In genomic region chr3:51708375-51708745, GRCm38 (mm10) we compare ENCODE assay signal across 9 mouse cellular contexts. TPM values are rescaled to one million over a fixed set of nuclear protein-coding genes. Genes with fewer than 3 reads are reported as not detected.
A peak's percentile ranks its signal among the peaks of the same experiment; 100 is the strongest.
DNase-seq lines count a peak whose midpoint lies in the region; ATAC-seq and TF ChIP-seq lines count a peak whose summit lies in the region.
"Had no signal": no experiment of that assay in that cellular context is flagged by ENCODE, and none has a peak within 500 bp of the region (broad histone marks: within the 10 kb centered on the region; RNA-seq: fewer than 3 reads in every experiment).

No protein-coding gene starts in this region.

- TF ChIP-seq CTCF in hindbrain, postnatal 0 days (IDR thresholded peaks at IDR 0.05; ENCODE audit: low read depth): no peak

- peaks cover 38% of the 10 kb centered on the region for H3K4me1 ChIP-seq in heart, embryonic 15.5 days (replicated peaks)
- H3K4me1 ChIP-seq in midbrain, embryonic 12.5 days: peaks cover 15% of the 10 kb centered on the region
- H3K4me1 ChIP-seq in midbrain, embryonic 11.5 days (ENCODE audit: control insufficient read depth, insufficient read depth, low read length): peaks cover 8% of the 10 kb centered on the region
- H3K4me1 ChIP-seq in hindbrain, postnatal 0 days (ENCODE audit: insufficient read depth, low read length): no peaks in the 10 kb centered on the region; the same call in 1 of the 2 replicates
- peaks cover 9% of the 10 kb centered on the region; the same call in 1 of the 2 replicates for H3K4me1 ChIP-seq in stomach, embryonic 15.5 days

- H3K4me2 ChIP-seq in heart, embryonic 15.5 days: peak overlapping the region; percentile 77
- no peak overlapping the region for H3K4me2 ChIP-seq in midbrain, embryonic 12.5 days (replicated peaks)
- H3K4me2 ChIP-seq in midbrain, embryonic 11.5 days: no peak overlapping the region
- peak overlapping the region; percentile 39; the same call in 1 of the 2 replicates for H3K4me2 ChIP-seq in hindbrain, postnatal 0 days (ENCODE audit: low read depth, low read length)
- no peak overlapping the region; the same call in 1 of the 2 replicates for H3K4me2 ChIP-seq in stomach, embryonic 15.5 days

- no peaks in the 10 kb centered on the region for H3K9me3 ChIP-seq in heart, embryonic 15.5 days (replicated peaks)
- no peaks in the 10 kb centered on the region for H3K9me3 ChIP-seq in midbrain, embryonic 12.5 days
- H3K9me3 ChIP-seq in midbrain, embryonic 11.5 days (ENCODE audit: control insufficient read depth, low read length): no peaks in the 10 kb centered on the region
- no peaks in the 10 kb centered on the region for H3K9me3 ChIP-seq in hindbrain, postnatal 0 days (ENCODE audit: low read length)
- no peaks in the 10 kb centered on the region for H3K9me3 ChIP-seq in stomach, embryonic 15.5 days

- ATAC-seq in heart, embryonic 15.5 days (replicated peaks; ENCODE audit: insufficient number of reproducible peaks, insufficient read depth, low FRiP score, low read depth): no peak
- no peak for ATAC-seq in midbrain, embryonic 12.5 days (ENCODE audit: low FRiP score, low read depth)
- ATAC-seq in midbrain, embryonic 11.5 days (ENCODE audit: low FRiP score): no peak
- ATAC-seq in hindbrain, postnatal 0 days: no peak; the same call in 1 of the 2 replicates
- ATAC-seq in stomach, embryonic 15.5 days (ENCODE audit: insufficient read depth, low FRiP score, low read depth): no peak

- peak overlapping the region; percentile 99 for H3K27ac ChIP-seq in heart, embryonic 15.5 days
- H3K27ac ChIP-seq in midbrain, embryonic 12.5 days (replicated peaks): peak overlapping the region; percentile 56; the same call in 1 of the 2 replicates
- H3K27ac ChIP-seq in midbrain, embryonic 11.5 days (ENCODE audit: low read depth, low read length): no peak overlapping the region
- H3K27ac ChIP-seq in hindbrain, postnatal 0 days: 0 out of 2 replicates have a peak overlapping the region, but pooled peaks have one; percentile 69
- H3K27ac ChIP-seq in stomach, embryonic 15.5 days: peak overlapping the region; percentile 92

- H3K4me3 ChIP-seq in heart, embryonic 15.5 days: 0 out of 2 replicates have a peak overlapping the region, but pooled peaks have one; percentile 46
- no peak overlapping the region for H3K4me3 ChIP-seq in midbrain, embryonic 12.5 days
- H3K4me3 ChIP-seq in midbrain, embryonic 11.5 days (ENCODE audit: low read depth, low read length): no peak overlapping the region
- H3K4me3 ChIP-seq in hindbrain, postnatal 0 days (ENCODE audit: low read length): no peak overlapping the region
- no peak overlapping the region for H3K4me3 ChIP-seq in stomach, embryonic 15.5 days (replicated peaks)

- no peak overlapping the region for H3K9ac ChIP-seq in heart, embryonic 15.5 days
- H3K9ac ChIP-seq in midbrain, embryonic 12.5 days (replicated peaks): no peak overlapping the region
- H3K9ac ChIP-seq in midbrain, embryonic 11.5 days (ENCODE audit: low read length): no peak overlapping the region
- H3K9ac ChIP-seq in hindbrain, postnatal 0 days (replicated peaks; ENCODE audit: low read length): no peak overlapping the region
- H3K9ac ChIP-seq in stomach, embryonic 15.5 days: no peak overlapping the region

- WGBS in heart, embryonic 15.5 days: 32% methylated on average over 1 of the region's 1 CpGs
- WGBS in midbrain, embryonic 12.5 days: 75% methylated on average over 1 of the region's 1 CpGs
- 72% methylated on average over 1 of the region's 1 CpGs for WGBS in midbrain, embryonic 11.5 days
- 32% methylated on average over 1 of the region's 1 CpGs for WGBS in hindbrain, postnatal 0 days
- 36% methylated on average over 1 of the region's 1 CpGs for WGBS in stomach, embryonic 15.5 days

- no peaks in the 10 kb centered on the region for H3K27me3 ChIP-seq in heart, embryonic 15.5 days
- H3K27me3 ChIP-seq in midbrain, embryonic 12.5 days: no peaks in the 10 kb centered on the region
- H3K27me3 ChIP-seq in midbrain, embryonic 11.5 days (ENCODE audit: control insufficient read depth, insufficient read depth, low read length): no peaks in the 10 kb centered on the region
- no peaks in the 10 kb centered on the region for H3K27me3 ChIP-seq in hindbrain, postnatal 0 days (ENCODE audit: insufficient read depth, low read length)
- no peaks in the 10 kb centered on the region for H3K27me3 ChIP-seq in stomach, embryonic 15.5 days (replicated peaks)

- no peaks in the 10 kb centered on the region for H3K36me3 ChIP-seq in heart, embryonic 15.5 days
- H3K36me3 ChIP-seq in midbrain, embryonic 12.5 days: no peaks in the 10 kb centered on the region
- no peaks in the 10 kb centered on the region for H3K36me3 ChIP-seq in midbrain, embryonic 11.5 days (ENCODE audit: control insufficient read depth, insufficient read depth, low read length)
- no peaks in the 10 kb centered on the region for H3K36me3 ChIP-seq in hindbrain, postnatal 0 days (ENCODE audit: insufficient read depth, low read length)
- no peaks in the 10 kb centered on the region for H3K36me3 ChIP-seq in stomach, embryonic 15.5 days

- no peak for DNase-seq in heart, adult 9 months (ENCODE audit: low spot score in 2 of 2)
- no peak for DNase-seq in midbrain, embryonic 11.5 days (ENCODE audit: low spot score, missing footprints)
- no peak for DNase-seq in hindbrain, postnatal 0 days (ENCODE audit: low spot score)
- DNase-seq in adrenal gland, postnatal 36 days: no peak
- DNase-seq in urinary bladder, postnatal 36 days (ENCODE audit: low spot score in 2 of 2): no peak

RNA-seq across cellular contexts. Expression of gene Mgst2, which starts 48.2 kb away (rescaled TPM):
- polyA plus RNA-seq in heart, embryonic 15.5 days (2015; fragmentation: Nextera tagmentation; extraction: Ambion mirVana): 7.2 and 7.5 TPM in 2 replicates
- 0.45 and 0.92 TPM in 2 replicates for polyA plus RNA-seq in midbrain, embryonic 12.5 days (2016; fragmentation: Nextera tagmentation; extraction: Ambion mirVana)
- 0.22 TPM in 1 of 2 replicates, not detected in the other for polyA plus RNA-seq in midbrain, embryonic 11.5 days (2014; fragmentation: Nextera tagmentation; extraction: Ambion mirVana)
- not detected in 2 replicates for total RNA-seq in hindbrain, postnatal 0 days (2014; rRNA removed)
- polyA plus RNA-seq in hindbrain, postnatal 0 days (2015; fragmentation: Nextera tagmentation; extraction: Ambion mirVana): 1.0 and 1.6 TPM in 2 replicates
- 30.9 and 34.6 TPM in 2 replicates for polyA plus RNA-seq in stomach, embryonic 15.5 days (2015; fragmentation: Nextera tagmentation; extraction: Ambion mirVana)
- 100 to 1,000 TPM; 162 to 243 TPM for total RNA-seq in adrenal gland, postnatal 36 days (2021)
- total RNA-seq: left cerebral cortex, adult 18-20 months had no signal

Comparison
In these comparisons a context has a peak if more than half of its experiments do, and no peak if none do; other contexts are left out.
1. H3K4me2 ChIP-seq: peak in heart, embryonic 15.5 days (single experiment) and hindbrain, postnatal 0 days (single experiment); none in midbrain, embryonic 12.5 days (single experiment), midbrain, embryonic 11.5 days (single experiment) and stomach, embryonic 15.5 days (single experiment).